Mouse (Mus musculus) lung, embryonic 14.5 days (tissue): ENCODE results near the gene Sbk1. TPM values are rescaled to one million over a fixed set of nuclear protein-coding genes. Genes with fewer than 3 reads are reported as not detected.

Experiments used
- ATAC-seq: fragments of 200-750 bp; cut with Nextera tagmentation; 2 replicates; pipeline ENCODE4 v1.8.0; 2017; ENCODE audit warnings: mild to moderate bottlenecking, moderate TSS enrichment, moderate library complexity; ENCODE audit not compliant: insufficient read depth
- DNase-seq: peaks from one replicate; pipeline ENCODE4 v3.0.0-alpha.2; 2015
- H3K27ac ChIP-seq: fragments of 300-500 bp; sonication (generic); 2 replicates; pipeline ENCODE4 v1.5.1; 2014; ENCODE audit warnings: low read depth, mild to moderate bottlenecking, moderate library complexity
- H3K27me3 ChIP-seq: fragments of 300-500 bp; sonication (generic); 2 replicates; pipeline ENCODE4 v1.6.1; 2014; ENCODE audit warnings: low read length, control low read depth; ENCODE audit not compliant: insufficient read depth
- H3K36me3 ChIP-seq: fragments of 300-500 bp; sonication (generic); 2 replicates; pipeline ENCODE4 v1.6.1; 2014; ENCODE audit warnings: control low read depth; ENCODE audit not compliant: insufficient read depth
- H3K4me1 ChIP-seq: fragments of 300-500 bp; sonication (generic); 2 replicates; pipeline ENCODE4 v1.6.1; 2014; ENCODE audit warnings: antibody characterized with exemption, control low read depth; ENCODE audit not compliant: insufficient read depth
- H3K4me2 ChIP-seq: fragments of 300-500 bp; sonication (generic); 2 replicates; pipeline ENCODE4 v1.6.1; 2014; ENCODE audit warnings: mild to moderate bottlenecking
- H3K4me3 ChIP-seq: fragments of 300-500 bp; sonication (generic); 2 replicates; pipeline ENCODE4 v1.5.1; 2014; ENCODE audit warnings: low read depth, low read length
- H3K9ac ChIP-seq: fragments of 300-500 bp; sonication (generic); 2 replicates; pipeline ENCODE4 v1.6.1; 2014
- H3K9me3 ChIP-seq: fragments of 300-500 bp; sonication (generic); 2 replicates; pipeline ENCODE4 v1.6.1; 2016; ENCODE audit warnings: low read depth, low read length, control low read depth
- CTCF ChIP-seq: IDR thresholded peaks from 2 replicates; pipeline ENCODE4 v1.5.1; 2016; ENCODE audit warnings: antibody characterized with exemption, low read depth
- WGBS: fragments of 180-500 bp; shearing (Covaris S2); extraction: QIAGEN DNeasy Blood & Tissue Kit; methylation state at CpG from one replicate; pipeline ENCODE4 v1.1.7; 2014; 5-methylcytosine and 5-hydroxymethylcytosine counted together
- polyA plus RNA-seq: library from polyadenylated mRNA; unstranded; fragments of >200 nt; fragmentation: Nextera tagmentation; extraction: Ambion mirVana; gene quantifications from 2 replicates; pipeline ENCODE4 v1.2.1, GENCODE M21; 2014

Gene Sbk1
- polyA plus RNA-seq, 1 experiment from 2014 or later: 57.0 TPM

GRCm38 (mm10) chr7:126288571-126289091 lies 16.2 kb downstream of the Sbk1 start:
- Histone ChIP-seq H3K36me3 (peaks cover 46% of the 10 kb centered on the region), H3K9ac (no peak overlapping the region), H3K27me3 (no peaks in the 10 kb centered on the region), H3K4me2 (no peak overlapping the region), H3K4me3 (no peak overlapping the region), H3K9me3 (no peaks in the 10 kb centered on the region), H3K4me1 (no peaks in the 10 kb centered on the region), H3K27ac (no peak overlapping the region)
- ATAC-seq: no peak
- no peak for DNase-seq
- no peak for TF ChIP-seq CTCF
- 76% methylated on average over 13 of the region's 13 CpGs for WGBS

- no peak for TF ChIP-seq CTCF
- Histone ChIP-seq H3K4me1 (no peaks in the 10 kb centered on the region), H3K4me3 (no peak overlapping the region), H3K4me2 (no peak overlapping the region), H3K27ac (no peak overlapping the region), H3K9ac (no peak overlapping the region), H3K27me3 (no peaks in the 10 kb centered on the region), H3K9me3 (no peaks in the 10 kb centered on the region), H3K36me3 (peaks cover 51% of the 10 kb centered on the region)
- DNase-seq (no peak), ATAC-seq (no peak)
- 65% methylated on average over 7 of the region's 7 CpGs for WGBS
Observed at GRCm38 (mm10) chr7:126289371-126289770, 17.0 kb downstream of the Sbk1 start.

- no peak for TF ChIP-seq CTCF
- no peak for DNase-seq
Observed at GRCm38 (mm10) chr7:126289956-126290355, 17.5 kb downstream of the Sbk1 start.

GRCm38 (mm10) chr7:126291681-126292545 lies 19.5 kb downstream of the Sbk1 start:
- peaks cover 56% of the 10 kb centered on the region for H3K36me3 ChIP-seq
- H3K4me3 ChIP-seq: no peak overlapping the region
- H3K9ac ChIP-seq: no peak overlapping the region

More at GRCm38 (mm10) chr7:126289956-126290355, 17.5 kb downstream of the Sbk1 start:
- Histone ChIP-seq H3K9ac (no peak overlapping the region), H3K9me3 (no peaks in the 10 kb centered on the region), H3K27me3 (no peaks in the 10 kb centered on the region), H3K4me1 (no peaks in the 10 kb centered on the region), H3K27ac (no peak overlapping the region), H3K36me3 (peaks cover 56% of the 10 kb centered on the region), H3K4me3 (no peak overlapping the region), H3K4me2 (no peak overlapping the region)
- WGBS: 95% methylated on average over 7 of the region's 7 CpGs
- ATAC-seq: no peak

GRCm38 (mm10) chr7:126293091-126293490 lies 20.7 kb downstream of the Sbk1 start:
- Histone ChIP-seq H3K36me3 (peaks cover 56% of the 10 kb centered on the region), H3K27me3 (no peaks in the 10 kb centered on the region), H3K9ac (no peak overlapping the region), H3K4me2 (no peak overlapping the region), H3K4me1 (no peaks in the 10 kb centered on the region), H3K4me3 (no peak overlapping the region), H3K9me3 (no peaks in the 10 kb centered on the region), H3K27ac (no peak overlapping the region)
- 71% methylated on average over 4 of the region's 4 CpGs for whole genome bisulfite sequencing
- no peak for DNase-seq
- no peak for ATAC-seq
- TF ChIP-seq CTCF: no peak

More at GRCm38 (mm10) chr7:126291681-126292545, 19.5 kb downstream of the Sbk1 start:
- Histone ChIP-seq H3K9me3 (no peaks in the 10 kb centered on the region), H3K4me2 (no peak overlapping the region), H3K27ac (no peak overlapping the region), H3K4me1 (no peaks in the 10 kb centered on the region), H3K27me3 (no peaks in the 10 kb centered on the region)
- WGBS: 86% methylated on average over 72 of the region's 72 CpGs
- no peak for DNase-seq
- no peak for ATAC-seq
- TF ChIP-seq CTCF: no peak

GRCm38 (mm10) chr7:126297579-126298460 lies 25.4 kb downstream of the Sbk1 start:
- Histone ChIP-seq H3K4me1 (no peaks in the 10 kb centered on the region), H3K36me3 (peaks cover 20% of the 10 kb centered on the region), H3K9me3 (no peaks in the 10 kb centered on the region), H3K27ac (no peak overlapping the region), H3K27me3 (no peaks in the 10 kb centered on the region), H3K4me3 (no peak overlapping the region), H3K9ac (no peak overlapping the region), H3K4me2 (no peak overlapping the region)
- ATAC-seq (no peak), DNase-seq (peak; percentile 80)
- 69% methylated on average over 8 of the region's 8 CpGs for WGBS
- peak; percentile 79 for TF ChIP-seq CTCF
